Mouse (Mus musculus) hindbrain, embryonic 13.5 days (tissue): ENCODE measurements around the gene Tssc4. TPM values are rescaled to one million over a fixed set of nuclear protein-coding genes. Genes with fewer than 3 reads are reported as not detected.

ENCODE experiments used
- ATAC-seq: fragments of 200-750 bp; cut with Nextera tagmentation; 2 replicates; pipeline ENCODE4 v1.8.0; 2017; ENCODE audit warnings: moderate TSS enrichment; ENCODE audit not compliant: low FRiP score
- H3K27ac ChIP-seq: fragments of 300-500 bp; sonication (generic); 2 replicates; pipeline ENCODE4 v1.5.1; 2015; ENCODE audit warnings: inconsistent platforms, mild to moderate bottlenecking, moderate library complexity
- H3K27me3 ChIP-seq: fragments of 300-500 bp; sonication (generic); 2 replicates; pipeline ENCODE4 v1.6.1; 2015; ENCODE audit warnings: mild to moderate bottlenecking, inconsistent platforms
- H3K36me3 ChIP-seq: fragments of 300-500 bp; sonication (generic); 2 replicates; pipeline ENCODE4 v1.6.1; 2015; ENCODE audit warnings: mild to moderate bottlenecking, inconsistent platforms
- H3K4me1 ChIP-seq: fragments of 300-500 bp; sonication (generic); replicated peaks from 2 replicates; pipeline ENCODE4 v1.6.1; 2015; ENCODE audit warnings: inconsistent platforms
- H3K4me2 ChIP-seq: fragments of 300-500 bp; sonication (generic); 2 replicates; pipeline ENCODE4 v1.6.1; 2015; ENCODE audit warnings: inconsistent platforms, mild to moderate bottlenecking, moderate library complexity
- H3K4me3 ChIP-seq: fragments of 300-500 bp; sonication (generic); 2 replicates; pipeline ENCODE4 v1.5.1; 2015; ENCODE audit warnings: mild to moderate bottlenecking, inconsistent platforms
- H3K9ac ChIP-seq: fragments of 300-500 bp; sonication (generic); 2 replicates; pipeline ENCODE4 v1.6.1; 2015; ENCODE audit warnings: mild to moderate bottlenecking, inconsistent platforms
- H3K9me3 ChIP-seq: fragments of 300-500 bp; sonication (generic); 2 replicates; pipeline ENCODE4 v1.6.1; 2016; ENCODE audit warnings: inconsistent platforms
- WGBS: fragments of 180-500 bp; shearing (Covaris S2); methylation state at CpG from one replicate; pipeline ENCODE4 v1.1.7; 2015; 5-methylcytosine and 5-hydroxymethylcytosine counted together
- polyA plus RNA-seq: library from polyadenylated mRNA; unstranded; fragments of >200 nt; fragmentation: Nextera tagmentation; extraction: Ambion mirVana; gene quantifications from 2 replicates; pipeline ENCODE4 v1.2.1, GENCODE M21; 2015

Tssc4 gene
- polyA plus RNA-seq, result 90.8 and 99.3 TPM in 2 replicates

- peak; percentile 97 for ATAC-seq
- H3K9ac ChIP-seq, result peak within 1 kb of the TSS; percentile 91
- H3K4me2 ChIP-seq, result peak within 1 kb of the TSS; percentile 100
- peaks cover 34% of the 10 kb centered on the region for H3K4me1 ChIP-seq
- no peaks in the 10 kb centered on the region for H3K27me3 ChIP-seq
- no peaks in the 10 kb centered on the region for H3K9me3 ChIP-seq
- under 1% methylated on average over 51 of the region's 51 CpGs for WGBS
- H3K36me3 ChIP-seq, result peaks cover 39% of the 10 kb centered on the region
- peak within 1 kb of the TSS; percentile 98 for H3K27ac ChIP-seq
- H3K4me3 ChIP-seq, result peak within 1 kb of the TSS; percentile 84
These were observed at the start of gene Tssc4 for GRCm38 (mm10) chr7:143068882-143069591. TSS of gene Tssc4 (plus strand) at chr7:143069249.

DNA sequence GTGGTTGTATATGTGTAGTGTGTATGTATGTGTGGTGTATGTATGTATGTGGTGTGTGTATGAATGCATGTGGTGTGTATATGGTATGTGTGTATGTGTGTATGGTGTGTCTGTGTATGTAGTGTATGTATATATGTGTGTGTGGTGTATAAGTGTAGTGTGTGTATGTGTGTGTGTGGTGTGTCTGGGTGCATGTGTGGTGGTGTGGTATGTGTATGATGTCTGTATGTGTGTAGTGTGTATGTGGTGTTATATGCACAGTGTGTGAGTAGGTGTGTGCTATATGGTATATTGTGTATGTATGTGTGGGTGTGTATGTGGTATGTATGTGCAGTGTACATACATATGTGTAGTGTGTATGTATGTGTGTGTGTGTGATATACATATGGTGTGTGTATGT lies 49.0 kb upstream of the Tssc4 start:
- H3K9ac ChIP-seq, result no peak overlapping the region
- H3K4me1 ChIP-seq, result peaks cover 22% of the 10 kb centered on the region
- H3K4me2 ChIP-seq, result no peak overlapping the region
- no peaks in the 10 kb centered on the region for H3K27me3 ChIP-seq
- H3K9me3 ChIP-seq, result no peaks in the 10 kb centered on the region
- H3K27ac ChIP-seq, result no peak overlapping the region
- no peak for ATAC-seq
- no peak overlapping the region for H3K4me3 ChIP-seq
- H3K36me3 ChIP-seq, result peaks cover 3% of the 10 kb centered on the region

DNA sequence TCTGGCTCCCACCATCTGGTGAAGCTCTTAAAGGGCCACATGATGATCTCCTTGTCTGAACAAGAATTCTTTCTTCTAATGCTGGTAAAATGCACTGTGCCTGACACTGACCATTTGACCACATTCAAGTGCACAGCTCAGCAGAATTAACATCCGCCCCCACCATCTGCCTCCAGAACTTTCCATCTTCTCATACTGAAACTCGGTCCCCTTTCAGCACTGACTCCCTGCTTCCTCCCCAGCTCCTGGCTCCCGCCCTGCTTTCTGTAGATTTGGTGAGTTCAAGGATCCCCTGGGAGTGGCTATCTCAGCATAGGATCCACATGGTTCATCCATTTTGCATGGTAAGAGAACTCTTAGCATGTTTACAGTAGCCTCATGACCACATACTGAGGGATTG lies 48.3 kb upstream of the Tssc4 start:
- Histone ChIP-seq H3K27ac (no peak overlapping the region), H3K4me2 (no peak overlapping the region), H3K27me3 (no peaks in the 10 kb centered on the region), H3K4me1 (peaks cover 14% of the 10 kb centered on the region), H3K4me3 (no peak overlapping the region), H3K36me3 (peaks cover 7% of the 10 kb centered on the region), H3K9me3 (no peaks in the 10 kb centered on the region), H3K9ac (no peak overlapping the region)
- WGBS, result 80% methylated on average over 3 of the region's 3 CpGs
- ATAC-seq, result no peak

- Histone ChIP-seq H3K36me3 (peaks cover 7% of the 10 kb centered on the region), H3K27me3 (no peaks in the 10 kb centered on the region), H3K9ac (no peak overlapping the region), H3K9me3 (no peaks in the 10 kb centered on the region), H3K4me1 (peaks cover 7% of the 10 kb centered on the region), H3K27ac (no peak overlapping the region), H3K4me2 (no peak overlapping the region), H3K4me3 (no peak overlapping the region)
- WGBS, result 74% methylated on average over 5 of the region's 5 CpGs
- no peak for ATAC-seq
These were observed 47.5 kb upstream of the Tssc4 start for GRCm38 (mm10) chr7:143021356-143022164.

DNA sequence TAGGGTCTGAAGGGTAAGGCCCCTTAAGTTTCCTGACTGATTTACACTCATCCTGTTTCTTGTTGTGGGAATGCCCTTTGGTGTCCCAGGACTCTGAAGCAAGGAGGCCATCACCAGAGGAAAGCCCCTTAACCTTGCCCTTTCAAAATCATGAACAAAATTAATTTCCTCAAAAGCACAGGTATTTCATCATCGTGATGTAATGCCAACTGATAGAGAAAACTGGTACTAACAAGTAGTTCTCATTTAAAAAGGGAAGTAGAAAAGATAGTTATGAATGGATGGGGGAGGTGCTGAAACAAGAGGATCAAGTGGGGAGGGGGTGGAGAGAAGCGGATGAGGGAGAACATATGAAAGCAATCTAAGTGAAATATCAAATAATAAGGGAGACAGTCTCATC lies 45.5 kb upstream of the Tssc4 start:
- no peak overlapping the region for H3K27ac ChIP-seq
- no peak overlapping the region for H3K4me3 ChIP-seq
- H3K9ac ChIP-seq, result no peak overlapping the region
- H3K4me1 ChIP-seq, result no peaks in the 10 kb centered on the region
- H3K36me3 ChIP-seq, result peaks cover 7% of the 10 kb centered on the region
- H3K9me3 ChIP-seq, result no peaks in the 10 kb centered on the region
- 93% methylated on average over 2 of the region's 2 CpGs for WGBS
- ATAC-seq, result no peak
- H3K27me3 ChIP-seq, result no peaks in the 10 kb centered on the region
- H3K4me2 ChIP-seq, result no peak overlapping the region

DNA sequence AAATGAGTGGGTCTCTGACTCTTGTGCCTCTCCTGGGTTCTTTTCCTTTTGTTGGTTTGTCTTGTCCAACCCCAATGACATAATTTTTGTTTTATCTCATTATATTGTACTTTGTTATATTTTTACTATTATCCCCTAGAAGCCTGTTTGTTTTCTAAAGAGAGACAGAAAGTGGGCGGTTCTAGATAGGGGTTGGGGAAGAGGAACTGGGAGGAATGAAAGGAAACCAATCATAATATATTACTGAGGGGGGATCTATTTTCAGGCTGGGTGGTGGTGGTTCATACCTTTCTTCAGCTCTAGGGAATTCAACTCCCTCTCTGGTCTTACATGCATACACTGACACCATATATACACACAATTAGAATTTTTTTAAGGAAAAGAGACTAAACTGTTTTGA lies 44.8 kb upstream of the Tssc4 start:
- Histone ChIP-seq H3K4me2 (no peak overlapping the region), H3K36me3 (peaks cover 7% of the 10 kb centered on the region), H3K27ac (no peak overlapping the region), H3K4me3 (no peak overlapping the region), H3K4me1 (no peaks in the 10 kb centered on the region), H3K9ac (no peak overlapping the region), H3K9me3 (no peaks in the 10 kb centered on the region), H3K27me3 (no peaks in the 10 kb centered on the region)
- 96% methylated on average over 1 of the region's 1 CpGs for WGBS
- ATAC-seq, result no peak

DNA sequence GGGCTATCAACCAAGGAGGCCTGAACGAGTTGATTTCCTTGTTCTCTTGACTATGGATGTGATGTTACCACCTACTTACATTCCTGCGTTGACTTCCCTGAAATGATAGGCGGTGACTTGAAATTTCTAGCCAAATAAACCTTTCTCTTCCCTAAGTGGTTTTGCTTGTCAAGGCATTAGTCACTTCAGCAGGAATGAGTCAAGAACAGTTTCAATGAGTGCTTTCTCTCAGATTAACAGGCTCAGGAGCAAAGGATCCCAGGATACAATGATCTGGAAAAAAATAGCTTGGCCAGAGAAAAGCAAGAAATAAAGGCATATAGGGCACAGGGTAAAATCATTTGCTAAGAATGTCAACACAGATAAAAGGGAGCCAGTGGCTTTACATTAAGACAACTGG lies 43.6 kb upstream of the Tssc4 start:
- Histone ChIP-seq H3K27ac (no peak overlapping the region), H3K4me2 (no peak overlapping the region), H3K4me1 (no peaks in the 10 kb centered on the region), H3K27me3 (no peaks in the 10 kb centered on the region), H3K9ac (no peak overlapping the region), H3K36me3 (peaks cover 7% of the 10 kb centered on the region), H3K9me3 (no peaks in the 10 kb centered on the region), H3K4me3 (no peak overlapping the region)
- no peak for ATAC-seq
- WGBS, result 93% methylated on average over 3 of the region's 3 CpGs

- Histone ChIP-seq H3K4me1 (no peaks in the 10 kb centered on the region), H3K27ac (no peak overlapping the region), H3K9ac (no peak overlapping the region; the same call in 1 of the 2 replicates), H3K27me3 (no peaks in the 10 kb centered on the region), H3K4me3 (no peak overlapping the region), H3K4me2 (no peak overlapping the region), H3K9me3 (no peaks in the 10 kb centered on the region), H3K36me3 (peaks cover 15% of the 10 kb centered on the region)
- 83% methylated on average over 4 of the region's 4 CpGs for WGBS
- ATAC-seq, result no peak
These were observed 41.9 kb upstream of the Tssc4 start for GRCm38 (mm10) chr7:143027196-143027595.

- Histone ChIP-seq H3K27me3 (no peaks in the 10 kb centered on the region), H3K27ac (no peak overlapping the region), H3K4me1 (no peaks in the 10 kb centered on the region), H3K4me2 (no peak overlapping the region), H3K36me3 (peaks cover 23% of the 10 kb centered on the region), H3K4me3 (no peak overlapping the region), H3K9ac (no peak overlapping the region), H3K9me3 (no peaks in the 10 kb centered on the region)
- 98% methylated on average over 1 of the region's 1 CpGs for WGBS
- no peak for ATAC-seq
These were observed 37.2 kb upstream of the Tssc4 start for GRCm38 (mm10) chr7:143031816-143032215.

DNA sequence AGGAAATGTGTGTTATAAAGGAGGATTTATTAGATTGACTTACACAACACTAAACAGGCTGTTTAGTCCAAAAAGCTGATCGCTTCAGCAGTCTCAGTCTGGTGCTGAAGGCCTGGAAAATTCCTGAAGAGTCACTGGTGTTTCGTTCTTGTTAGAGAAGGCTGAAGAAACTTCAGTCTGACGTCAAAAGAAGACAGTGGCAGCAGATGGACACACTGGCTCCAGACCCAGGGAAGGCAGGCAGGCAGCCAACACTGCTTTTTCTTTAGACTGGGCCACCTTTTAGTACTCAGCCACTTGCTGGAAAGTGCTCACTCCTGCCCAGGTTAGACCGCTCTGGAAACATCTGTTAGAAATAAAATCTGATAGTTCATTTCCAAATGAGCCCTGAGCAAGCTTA lies 35.5 kb upstream of the Tssc4 start:
- 89% methylated on average over 4 of the region's 4 CpGs for WGBS
- ATAC-seq, result no peak
- Histone ChIP-seq H3K4me2 (no peak overlapping the region), H3K4me1 (no peaks in the 10 kb centered on the region), H3K27ac (no peak overlapping the region), H3K4me3 (no peak overlapping the region), H3K36me3 (peaks cover 29% of the 10 kb centered on the region), H3K27me3 (no peaks in the 10 kb centered on the region), H3K9me3 (no peaks in the 10 kb centered on the region), H3K9ac (no peak overlapping the region)

- ATAC-seq, result no peak
- no peak overlapping the region for H3K9ac ChIP-seq
- no peak overlapping the region for H3K27ac ChIP-seq
- H3K9me3 ChIP-seq, result no peaks in the 10 kb centered on the region
- no peaks in the 10 kb centered on the region for H3K27me3 ChIP-seq
- H3K4me3 ChIP-seq, result no peak overlapping the region
- H3K4me1 ChIP-seq, result no peaks in the 10 kb centered on the region
- 97% methylated on average over 2 of the region's 2 CpGs for WGBS
- peaks cover 29% of the 10 kb centered on the region for H3K36me3 ChIP-seq
- no peak overlapping the region for H3K4me2 ChIP-seq
These were observed 34.9 kb upstream of the Tssc4 start for GRCm38 (mm10) chr7:143034112-143034511.

GRCm38 (mm10) chr7:143034519-143035450 lies 34.3 kb upstream of the Tssc4 start:
- H3K9me3 ChIP-seq, result no peaks in the 10 kb centered on the region
- H3K9ac ChIP-seq, result no peak overlapping the region
- no peaks in the 10 kb centered on the region for H3K27me3 ChIP-seq
- H3K4me1 ChIP-seq, result no peaks in the 10 kb centered on the region
- no peak overlapping the region for H3K27ac ChIP-seq
- WGBS, result 91% methylated on average over 8 of the region's 8 CpGs
- H3K36me3 ChIP-seq, result peaks cover 29% of the 10 kb centered on the region
- no peak for ATAC-seq
- no peak overlapping the region for H3K4me3 ChIP-seq
- H3K4me2 ChIP-seq, result no peak overlapping the region
